8 mouse cellular contexts compared by ENCODE assay signal in genomic region chr10:79754856-79755516, GRCm38 (mm10). TPM values are rescaled to one million over a fixed set of nuclear protein-coding genes. Genes with fewer than 3 reads are reported as not detected.
DNase-seq lines count a peak whose midpoint lies in the region; ATAC-seq and TF ChIP-seq lines count a peak whose summit lies in the region.

Fgf22 (plus strand) TSS chr10:79755076.

- H3K4me3 ChIP-seq in cortical plate, adult 2 months (ENCODE audit: insufficient read depth, low read length), result peak within 1 kb of the TSS; percentile 45
- peak within 1 kb of the TSS; percentile 37 for H3K4me3 ChIP-seq in hindbrain, postnatal 0 days (ENCODE audit: low read length)

- H3K27ac ChIP-seq in cortical plate, adult 2 months (ENCODE audit: insufficient read depth, low read length), result no peak within 1 kb of the TSS
- no peak within 1 kb of the TSS for H3K27ac ChIP-seq in hindbrain, postnatal 0 days

- no peaks in the 10 kb centered on the region for H3K9me3 ChIP-seq in hindbrain, postnatal 0 days (ENCODE audit: low read length)

- peak within 1 kb of the TSS; percentile 63 for H3K4me2 ChIP-seq in hindbrain, postnatal 0 days (ENCODE audit: low read depth, low read length)

- 1% methylated on average over 36 of the region's 36 CpGs for WGBS in hindbrain, postnatal 0 days

- peaks cover 20% of the 10 kb centered on the region for H3K36me3 ChIP-seq in hindbrain, postnatal 0 days (ENCODE audit: insufficient read depth, low read length)

- ATAC-seq in hindbrain, postnatal 0 days, result peak; percentile 78

- peak; percentile 96 for DNase-seq in heart, adult 11 months
- no peak for DNase-seq in heart, adult 9 months (ENCODE audit: low spot score in 2 of 2)
- DNase-seq in gastrocnemius, adult 8-10 months (ENCODE audit: low spot score in 2 of 2), result peak; percentile 32 to 50
- peak; percentile 77 for DNase-seq in hindbrain, postnatal 0 days (ENCODE audit: low spot score)
- DNase-seq in left cerebral cortex, adult 18-20 months (ENCODE audit: low spot score in 2 of 2), result peak; percentile 87
- peak; percentile 70 for DNase-seq in lung, postnatal 14 days
- peak; percentile 85 for DNase-seq in retina, postnatal 1 day

- no peak for TF ChIP-seq CTCF in cortical plate, adult 2 months (IDR thresholded peaks at IDR 0.05; ENCODE audit: extremely low read depth, insufficient read depth, low read length)
- no peak for TF ChIP-seq CTCF in hindbrain, postnatal 0 days (IDR thresholded peaks at IDR 0.05; ENCODE audit: low read depth)

- TF ChIP-seq POLR2A in cortical plate, adult 2 months (IDR thresholded peaks at IDR 0.05; ENCODE audit: extremely low read depth, insufficient read depth, low read length), result no peak

- peak within 1 kb of the TSS; percentile 51 for H3K9ac ChIP-seq in hindbrain, postnatal 0 days (replicated peaks; ENCODE audit: low read length)

- H3K4me1 ChIP-seq in cortical plate, adult 2 months (ENCODE audit: control insufficient read depth, insufficient read depth, low read length), result no peaks in the 10 kb centered on the region
- H3K4me1 ChIP-seq in hindbrain, postnatal 0 days (ENCODE audit: insufficient read depth, low read length), result no peaks in the 10 kb centered on the region

- H3K27me3 ChIP-seq in hindbrain, postnatal 0 days (ENCODE audit: insufficient read depth, low read length), result no peaks in the 10 kb centered on the region

RNA-seq across cellular contexts. Expression of gene Fgf22, which starts in this region (rescaled TPM):
- polyA plus RNA-seq in cortical plate, adult 2 months (2012; rRNA removed), result 6.5 and 9.7 TPM in 2 replicates
- total RNA-seq in gastrocnemius, adult 8-10 months (2022), result not detected
- 1.3 and 2.2 TPM in 2 replicates for total RNA-seq in hindbrain, postnatal 0 days (2014; rRNA removed)
- 3.8 and 5.1 TPM in 2 replicates for polyA plus RNA-seq in hindbrain, postnatal 0 days (2015; fragmentation: Nextera tagmentation; extraction: Ambion mirVana)
- total RNA-seq in left cerebral cortex, adult 18-20 months (2021), result 1 to 10 TPM; 4.3 to 5.6 TPM

Comparison
In these comparisons a context has a peak if more than half of its experiments do, and no peak if none do; other contexts are left out.
1. DNase-seq: peak in heart, adult 11 months (single experiment), hindbrain, postnatal 0 days (single experiment), left cerebral cortex, adult 18-20 months (2 of 2), lung, postnatal 14 days (single experiment) and retina, postnatal 1 day (single experiment); none in heart, adult 9 months (0 of 2).
2. Peak in DNase-seq in gastrocnemius, adult 8-10 months; RNA of the gene not detected or under 1 TPM.